Mouse (Mus musculus): ENCODE results near the gene Armh1. TPM values are rescaled to one million over a fixed set of nuclear protein-coding genes. Genes with fewer than 3 reads are reported as not detected.

Armh1 gene
- not detected in 2 replicates for polyA plus RNA-seq (2012; ENCODE audit: low replicate concordance)

DNA sequence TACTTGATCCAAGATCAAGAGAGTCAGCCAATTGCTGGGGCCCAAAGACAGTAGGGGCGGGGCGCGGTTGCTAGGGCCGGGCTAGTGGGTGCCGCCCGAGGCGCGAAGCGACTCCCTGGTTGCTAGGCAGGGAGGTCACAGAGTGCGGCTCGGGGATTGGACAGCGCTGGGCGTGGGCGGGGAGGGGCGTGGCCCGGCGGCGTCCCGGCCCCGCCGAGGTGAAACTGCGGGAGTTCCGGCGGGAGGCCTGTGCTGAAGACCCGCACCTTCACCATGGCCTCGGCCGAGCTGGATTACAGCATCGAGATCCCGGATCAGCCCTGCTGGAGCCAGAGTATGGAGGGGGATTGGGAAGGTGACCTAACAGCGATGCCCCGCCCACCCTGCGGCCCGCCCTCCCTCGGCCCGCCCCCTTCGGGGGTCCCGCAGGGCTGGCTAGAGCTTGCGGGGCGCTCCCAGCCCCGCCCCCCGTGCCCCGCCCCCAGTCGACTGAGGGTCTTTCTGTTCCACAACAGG lies at the start of gene Armh1, which contains the start of gene Tmem53:
Gene Armh1, minus strand, starts transcription at position 325 of the 516 bp plus-strand sequence.
Gene Tmem53, plus strand, starts transcription at position 151 of the 516 bp plus-strand sequence.

DNA sequence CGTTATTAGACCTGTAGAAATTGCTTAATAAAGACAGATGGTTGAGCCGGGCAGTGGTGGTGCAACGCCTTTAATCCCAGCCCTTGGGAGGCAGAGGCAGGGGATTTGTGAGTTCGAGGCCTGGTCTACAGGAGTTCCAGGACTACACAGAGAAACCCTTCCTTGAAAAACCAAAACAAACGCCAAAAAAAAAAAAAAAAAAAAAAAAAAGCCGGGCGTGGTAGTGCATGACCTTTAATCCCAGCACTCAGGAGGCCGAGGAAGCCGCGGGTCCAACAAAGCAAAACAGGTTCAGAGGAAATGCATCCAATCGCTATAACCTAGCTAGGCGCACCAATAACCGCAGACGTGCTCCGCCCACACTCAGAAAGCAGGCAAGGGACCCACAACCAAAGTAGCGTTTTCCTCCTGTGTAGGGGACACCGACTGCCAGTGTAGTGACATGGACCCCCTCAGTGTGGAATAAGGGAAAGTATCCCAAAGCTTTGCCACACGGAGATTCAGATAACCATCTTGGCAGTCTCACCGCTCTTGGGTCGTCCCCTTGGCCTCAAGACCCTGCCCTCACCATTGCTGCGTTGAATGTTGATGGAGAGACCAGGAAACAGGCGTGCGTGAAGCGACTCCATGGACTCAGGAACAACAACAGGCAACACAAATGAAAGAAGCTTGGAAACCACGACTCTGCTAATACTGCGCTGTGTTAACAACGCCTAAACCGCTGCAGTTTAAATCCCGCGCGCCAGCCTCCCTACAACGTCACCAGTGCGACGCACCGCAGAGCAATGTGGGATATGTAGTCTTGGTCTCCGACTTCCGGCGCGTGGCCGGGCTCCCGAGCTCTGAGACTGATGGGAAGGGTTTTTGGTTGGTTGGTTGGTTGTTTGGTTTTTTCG lies 69.8 kb downstream of the Armh1 start, which contains the start of gene Kif2c:
Gene Kif2c, minus strand, starts transcription at position 777 of the 896 bp plus-strand sequence.

Other genes starting within 250 kb of the Armh1 start
- 2.5 and 4.6 TPM in 2 replicates for gene Eif2b3, start 232.7 kb downstream of the Armh1 start, polyA plus RNA-seq (2012; ENCODE audit: low replicate concordance)
- 0.33 and 0.56 TPM in 2 replicates for gene Ptch2, start 156.1 kb downstream of the Armh1 start, polyA plus RNA-seq (2012; ENCODE audit: low replicate concordance)
- 25.7 and 39.3 TPM in 2 replicates for gene Btbd19, start 126.4 kb downstream of the Armh1 start, polyA plus RNA-seq (2012; ENCODE audit: low replicate concordance)
- 0.93 and 1.3 TPM in 2 replicates for gene Tctex1d4, start 125.3 kb downstream of the Armh1 start, polyA plus RNA-seq (2012; ENCODE audit: low replicate concordance)
- gene Plk3, start 118.2 kb downstream of the Armh1 start, polyA plus RNA-seq (2012; ENCODE audit: low replicate concordance), result 5.7 and 12.2 TPM in 2 replicates
- gene Rps8, start 95.9 kb downstream of the Armh1 start, polyA plus RNA-seq (2012; ENCODE audit: low replicate concordance), result 222 and 793 TPM in 2 replicates
- 4.0 and 16.4 TPM in 2 replicates for gene Kif2c, start 69.5 kb downstream of the Armh1 start, polyA plus RNA-seq (2012; ENCODE audit: low replicate concordance)
- 0.24 TPM in 1 of 2 replicates, not detected in the other for gene Tmem53, start 174 bp downstream of the Armh1 start, polyA plus RNA-seq (2012; ENCODE audit: low replicate concordance)
- gene Rnf220, start 244.9 kb upstream of the Armh1 start, polyA plus RNA-seq (2012; ENCODE audit: low replicate concordance), result 47.2 and 63.0 TPM in 2 replicates

Measured in leukemia stem cell, adult 10-12 weeks (primary cell).